Mouse (Mus musculus) heart, embryonic 13.5 days (tissue): ENCODE measurements around the gene Olfr171. TPM values are rescaled to one million over a fixed set of nuclear protein-coding genes. Genes with fewer than 3 reads are reported as not detected.
"Not testable (repeated sequence)": the region's sequence is repeated elsewhere in the genome, so short reads cannot be mapped to it uniquely, and the experiment has no call there.

Source experiments
- ATAC-seq: fragments of 200-750 bp; cut with Nextera tagmentation; 2 replicates; pipeline ENCODE4 v1.8.0; 2017; ENCODE audit warnings: moderate TSS enrichment; ENCODE audit not compliant: insufficient number of reproducible peaks, low FRiP score, low TSS enrichment; ENCODE audit errors: extremely low read depth
- H3K27ac ChIP-seq: fragments of 300-500 bp; sonication (generic); replicated peaks from 2 replicates; pipeline ENCODE4 v1.5.1; 2015; ENCODE audit warnings: moderate library complexity, mild to moderate bottlenecking, inconsistent platforms
- H3K27me3 ChIP-seq: fragments of 300-500 bp; sonication (generic); replicated peaks from 2 replicates; pipeline ENCODE4 v1.6.1; 2015; ENCODE audit warnings: mild to moderate bottlenecking, inconsistent platforms
- H3K36me3 ChIP-seq: fragments of 300-500 bp; sonication (generic); 2 replicates; pipeline ENCODE4 v1.6.1; 2015; ENCODE audit warnings: mild to moderate bottlenecking, inconsistent platforms
- H3K4me1 ChIP-seq: fragments of 300-500 bp; sonication (generic); 2 replicates; pipeline ENCODE4 v1.6.1; 2015; ENCODE audit warnings: inconsistent platforms
- H3K4me2 ChIP-seq: fragments of 300-500 bp; sonication (generic); 2 replicates; pipeline ENCODE4 v1.6.1; 2015; ENCODE audit warnings: inconsistent platforms, mild to moderate bottlenecking, moderate library complexity
- H3K4me3 ChIP-seq: fragments of 300-500 bp; sonication (generic); 2 replicates; pipeline ENCODE4 v1.5.1; 2015; ENCODE audit warnings: moderate library complexity, mild to moderate bottlenecking, inconsistent platforms
- H3K9ac ChIP-seq: fragments of 300-500 bp; sonication (generic); 2 replicates; pipeline ENCODE4 v1.6.1; 2015; ENCODE audit warnings: inconsistent platforms, mild to moderate bottlenecking, moderate library complexity
- H3K9me3 ChIP-seq: fragments of 300-500 bp; sonication (generic); 2 replicates; pipeline ENCODE4 v1.6.1; 2016; ENCODE audit warnings: inconsistent platforms
- whole genome bisulfite sequencing: fragments of 180-500 bp; shearing (Covaris S2); methylation state at CpG from one replicate; pipeline ENCODE4 v1.1.7; 2015; ENCODE audit warnings: mixed read lengths; 5-methylcytosine and 5-hydroxymethylcytosine counted together
- polyA plus RNA-seq: library from polyadenylated mRNA; unstranded; fragments of >200 nt; fragmentation: Nextera tagmentation; extraction: Ambion mirVana; gene quantifications from 2 replicates; pipeline ENCODE4 v1.2.1, GENCODE M21; 2015

Olfr171 gene
- not detected in 2 replicates for polyA plus RNA-seq

GRCm38 (mm10) chr16:19629816-19630215 lies at the start of gene Olfr171:
Olfr171 (minus strand) TSS chr16:19629916.
- ATAC-seq = no peak
- 68% methylated on average over 1 of the region's 1 CpGs for WGBS

GRCm38 (mm10) chr16:19670768-19671357 lies 41.1 kb upstream of the Olfr171 start:
- Histone ChIP-seq H3K4me3 (no peak overlapping the region), H3K9ac (no peak overlapping the region), H3K4me2 (no peak overlapping the region), H3K9me3 (no peaks in the 10 kb centered on the region), H3K27me3 (no peaks in the 10 kb centered on the region), H3K4me1 (no peaks in the 10 kb centered on the region), H3K27ac (no peak overlapping the region), H3K36me3 (no peaks in the 10 kb centered on the region)
- ATAC-seq = no peak
- WGBS = 67% methylated on average over 2 of the region's 2 CpGs

More at GRCm38 (mm10) chr16:19629816-19630215, at the start of gene Olfr171:
- no peak within 1 kb of the TSS for H3K27ac ChIP-seq
- no peaks in the 10 kb centered on the region; the same call in 1 of the 2 replicates for H3K9me3 ChIP-seq
- H3K27me3 ChIP-seq = no peaks in the 10 kb centered on the region
- H3K9ac ChIP-seq = no peak within 1 kb of the TSS
- H3K4me3 ChIP-seq = no peak within 1 kb of the TSS
- no peak within 1 kb of the TSS for H3K4me2 ChIP-seq
- no peaks in the 10 kb centered on the region for H3K4me1 ChIP-seq
- no peaks in the 10 kb centered on the region for H3K36me3 ChIP-seq

- 0 out of 2 replicates have a peak, but pooled peaks cover 5% of the 10 kb centered on the region for H3K9me3 ChIP-seq
- no peak overlapping the region for H3K27ac ChIP-seq
- H3K27me3 ChIP-seq = no peaks in the 10 kb centered on the region
- WGBS = 40% methylated on average over 1 of the region's 1 CpGs
- no peak for ATAC-seq
- H3K9ac ChIP-seq = no peak overlapping the region
- no peak overlapping the region for H3K4me3 ChIP-seq
- H3K4me1 ChIP-seq = no peaks in the 10 kb centered on the region
- no peak overlapping the region for H3K4me2 ChIP-seq
- H3K36me3 ChIP-seq = no peaks in the 10 kb centered on the region
These were observed 36.6 kb upstream of the Olfr171 start for GRCm38 (mm10) chr16:19666312-19666711.

GRCm38 (mm10) chr16:19611782-19612181 lies 17.9 kb downstream of the Olfr171 start, which contains the start of gene Olfr170:
Olfr170 (minus strand) TSS chr16:19611882.
- not testable (repeated sequence) for H3K36me3 ChIP-seq, H3K4me3 ChIP-seq, H3K27ac ChIP-seq, H3K4me1 ChIP-seq, H3K9ac ChIP-seq, H3K27me3 ChIP-seq, ATAC-seq, H3K4me2 ChIP-seq, H3K9me3 ChIP-seq
- WGBS = 75% methylated on average over 2 of the region's 2 CpGs

- Histone ChIP-seq H3K4me1 (no peaks in the 10 kb centered on the region), H3K4me2 (no peak overlapping the region), H3K4me3 (no peak overlapping the region), H3K27me3 (no peaks in the 10 kb centered on the region), H3K36me3 (no peaks in the 10 kb centered on the region), H3K9me3 (0 out of 2 replicates have a peak, but pooled peaks cover 5% of the 10 kb centered on the region), H3K9ac (no peak overlapping the region), H3K27ac (no peak overlapping the region)
- 37% methylated on average over 2 of the region's 2 CpGs for whole genome bisulfite sequencing
- no peak for ATAC-seq
These were observed 26.6 kb downstream of the Olfr171 start for GRCm38 (mm10) chr16:19603166-19603565.

Other genes with a start within 250 kb of the Olfr171 start
- gene Olfr165, start 206.8 kb downstream of the Olfr171 start, polyA plus RNA-seq = not detected in 2 replicates
- gene Olfr166, start 146.2 kb downstream of the Olfr171 start, polyA plus RNA-seq = not detected in 2 replicates
- not detected in 2 replicates for gene Olfr167, start 107.7 kb downstream of the Olfr171 start, polyA plus RNA-seq
- gene Olfr168, start 94.4 kb downstream of the Olfr171 start, polyA plus RNA-seq = not detected in 2 replicates
- not detected in 2 replicates for gene Olfr169, start 58.1 kb downstream of the Olfr171 start, polyA plus RNA-seq
- not detected in 2 replicates for gene Olfr170, start 18.0 kb downstream of the Olfr171 start, polyA plus RNA-seq
- 0.04 and 0.11 TPM in 2 replicates for gene Lamp3, start 76.5 kb upstream of the Olfr171 start, polyA plus RNA-seq
- 11.5 and 15.2 TPM in 2 replicates for gene B3gnt5, start 130.3 kb upstream of the Olfr171 start, polyA plus RNA-seq